Mouse (Mus musculus): ENCODE data around the gene Lurap1. TPM values are rescaled to one million over a fixed set of nuclear protein-coding genes. Genes with fewer than 3 reads are reported as not detected.

Gene Lurap1
- polyA plus RNA-seq, 1 experiment from 2014 or later: 3.2 TPM

GRCm38 (mm10) chr4:116165708-116166407, 14.7 kb upstream of the Lurap1 start:
- H3K36me3 ChIP-seq (ENCODE audit: control insufficient read depth, insufficient read depth, low read length): 0 out of 2 replicates have a peak, but pooled peaks cover 4% of the 10 kb centered on the region
- no peaks in the 10 kb centered on the region for H3K27me3 ChIP-seq (ENCODE audit: control insufficient read depth, insufficient read depth, low read length)
- H3K9ac ChIP-seq (ENCODE audit: low read depth, low read length): no peak overlapping the region
- no peak overlapping the region for H3K4me3 ChIP-seq (ENCODE audit: low read length)
- H3K4me1 ChIP-seq (ENCODE audit: control insufficient read depth, insufficient read depth, low read length): peaks cover 8% of the 10 kb centered on the region; the same call in 1 of the 2 replicates
- 51% methylated on average over 8 of the region's 8 CpGs for WGBS
- H3K4me2 ChIP-seq (replicated peaks; ENCODE audit: low read depth, low read length): no peak overlapping the region
- H3K9me3 ChIP-seq (ENCODE audit: control insufficient read depth, low read length): no peaks in the 10 kb centered on the region
- ATAC-seq (ENCODE audit: low FRiP score, low TSS enrichment): no peak
- 0 out of 2 replicates have a peak overlapping the region, but pooled peaks have one; percentile 14 for H3K27ac ChIP-seq (ENCODE audit: low read depth, low read length)

DNA sequence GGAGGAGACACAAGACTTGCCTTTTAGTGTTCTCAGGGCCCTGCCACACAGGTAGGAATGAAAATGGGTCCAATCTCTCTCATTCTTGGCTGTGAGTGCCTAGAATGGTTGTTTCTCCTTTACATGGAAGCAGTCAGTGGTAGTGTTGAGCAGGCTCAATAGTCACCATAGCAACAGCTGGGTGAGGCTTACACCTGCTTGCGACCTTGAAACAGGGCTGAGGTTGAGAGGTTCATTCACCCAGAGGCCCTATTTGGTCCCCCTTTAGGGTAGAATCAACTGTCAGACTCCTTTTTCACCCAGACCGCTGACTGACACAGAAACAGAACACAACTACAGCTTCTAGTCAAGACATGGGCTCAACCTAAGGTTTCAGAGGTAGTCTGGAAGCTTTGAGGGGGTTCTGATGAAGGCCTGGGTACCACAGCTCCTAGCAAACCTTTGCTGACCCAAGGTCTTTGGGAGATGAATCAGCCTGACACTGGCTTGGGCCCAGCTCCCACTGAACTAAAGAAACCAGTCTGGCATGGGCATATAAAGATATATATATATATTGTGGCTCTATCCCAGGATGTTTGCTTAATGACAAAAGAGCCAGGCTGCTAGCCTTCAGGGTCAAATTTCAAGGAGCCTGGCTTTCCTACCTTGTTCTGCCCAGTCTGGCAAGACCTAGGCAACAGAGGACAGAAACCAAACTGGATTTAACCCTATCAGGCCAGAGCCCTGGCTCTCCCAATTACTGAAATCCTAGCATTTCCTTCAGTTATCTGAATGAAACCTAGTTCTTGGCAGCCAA, 13.8 kb upstream of the Lurap1 start:
- 84% methylated on average over 2 of the region's 2 CpGs for WGBS
- Histone ChIP-seq H3K27me3 (ENCODE audit: control insufficient read depth, insufficient read depth, low read length) (no peaks in the 10 kb centered on the region), H3K4me1 (ENCODE audit: control insufficient read depth, insufficient read depth, low read length) (peaks cover 8% of the 10 kb centered on the region; the same call in 1 of the 2 replicates), H3K9me3 (ENCODE audit: control insufficient read depth, low read length) (no peaks in the 10 kb centered on the region), H3K36me3 (ENCODE audit: control insufficient read depth, insufficient read depth, low read length) (peaks cover 10% of the 10 kb centered on the region), H3K4me2 (replicated peaks; ENCODE audit: low read depth, low read length) (no peak overlapping the region), H3K9ac (ENCODE audit: low read depth, low read length) (no peak overlapping the region), H3K4me3 (ENCODE audit: low read length) (no peak overlapping the region), H3K27ac (ENCODE audit: low read depth, low read length) (0 out of 2 replicates have a peak overlapping the region, but pooled peaks have one; percentile 17)
- ATAC-seq (ENCODE audit: low FRiP score, low TSS enrichment): no peak

- Histone ChIP-seq H3K36me3 (ENCODE audit: control insufficient read depth, insufficient read depth, low read length) (peaks cover 36% of the 10 kb centered on the region), H3K27ac (ENCODE audit: low read depth, low read length) (no peak overlapping the region), H3K4me2 (replicated peaks; ENCODE audit: low read depth, low read length) (no peak overlapping the region), H3K27me3 (ENCODE audit: control insufficient read depth, insufficient read depth, low read length) (no peaks in the 10 kb centered on the region), H3K4me3 (ENCODE audit: low read length) (no peak overlapping the region), H3K4me1 (ENCODE audit: control insufficient read depth, insufficient read depth, low read length) (peaks cover 8% of the 10 kb centered on the region; the same call in 1 of the 2 replicates), H3K9ac (ENCODE audit: low read depth, low read length) (no peak overlapping the region), H3K9me3 (ENCODE audit: control insufficient read depth, low read length) (no peaks in the 10 kb centered on the region)
- 63% methylated on average over 4 of the region's 4 CpGs for WGBS
- ATAC-seq (ENCODE audit: low FRiP score, low TSS enrichment): no peak
Observed at GRCm38 (mm10) chr4:116162142-116162541, 11.0 kb upstream of the Lurap1 start.

- Histone ChIP-seq H3K4me2 (replicated peaks; ENCODE audit: low read depth, low read length) (no peak overlapping the region), H3K27me3 (ENCODE audit: control insufficient read depth, insufficient read depth, low read length) (no peaks in the 10 kb centered on the region), H3K9ac (ENCODE audit: low read depth, low read length) (no peak overlapping the region), H3K4me3 (ENCODE audit: low read length) (no peak overlapping the region), H3K27ac (ENCODE audit: low read depth, low read length) (no peak overlapping the region), H3K36me3 (ENCODE audit: control insufficient read depth, insufficient read depth, low read length) (peaks cover 50% of the 10 kb centered on the region), H3K9me3 (ENCODE audit: control insufficient read depth, low read length) (no peaks in the 10 kb centered on the region), H3K4me1 (ENCODE audit: control insufficient read depth, insufficient read depth, low read length) (peaks cover 4% of the 10 kb centered on the region; the same call in 1 of the 2 replicates)
- 63% methylated on average over 3 of the region's 3 CpGs for WGBS
- no peak for ATAC-seq (ENCODE audit: low FRiP score, low TSS enrichment)
Observed at GRCm38 (mm10) chr4:116160769-116161168, 9.6 kb upstream of the Lurap1 start.

- 74% methylated on average over 3 of the region's 3 CpGs for WGBS
- ATAC-seq (ENCODE audit: low FRiP score, low TSS enrichment): no peak
- peaks cover 58% of the 10 kb centered on the region for H3K36me3 ChIP-seq (ENCODE audit: control insufficient read depth, insufficient read depth, low read length)
Observed at GRCm38 (mm10) chr4:116159912-116160311, 8.8 kb upstream of the Lurap1 start.

DNA sequence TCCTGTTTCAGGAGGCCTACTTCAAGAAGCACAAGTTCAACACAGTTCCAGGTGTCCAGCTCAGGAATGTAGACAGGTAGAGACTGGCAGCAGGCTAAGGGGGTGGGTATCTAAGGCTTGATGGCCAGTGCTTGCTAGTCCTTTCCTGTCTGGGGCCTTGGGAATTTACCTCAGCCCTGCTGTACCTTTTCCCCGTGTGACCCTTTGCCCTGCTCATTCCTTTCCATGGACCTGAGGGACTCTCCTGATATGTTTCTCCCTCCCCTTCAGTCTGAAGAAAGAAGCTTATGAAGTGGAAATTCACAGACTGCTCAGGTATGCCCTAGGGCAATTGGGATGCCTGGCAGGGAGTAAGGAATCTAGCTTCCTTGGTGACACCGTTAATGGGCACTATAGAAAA, 6.7 kb upstream of the Lurap1 start:
- Histone ChIP-seq H3K4me2 (replicated peaks; ENCODE audit: low read depth, low read length) (no peak overlapping the region), H3K4me1 (ENCODE audit: control insufficient read depth, insufficient read depth, low read length) (no peaks in the 10 kb centered on the region), H3K4me3 (ENCODE audit: low read length) (no peak overlapping the region), H3K9ac (ENCODE audit: low read depth, low read length) (no peak overlapping the region), H3K27ac (ENCODE audit: low read depth, low read length) (no peak overlapping the region), H3K27me3 (ENCODE audit: control insufficient read depth, insufficient read depth, low read length) (no peaks in the 10 kb centered on the region), H3K36me3 (ENCODE audit: control insufficient read depth, insufficient read depth, low read length) (peaks cover 79% of the 10 kb centered on the region), H3K9me3 (ENCODE audit: control insufficient read depth, low read length) (no peaks in the 10 kb centered on the region)
- WGBS: 89% methylated on average over 2 of the region's 2 CpGs
- no peak for ATAC-seq (ENCODE audit: low FRiP score, low TSS enrichment)

More at GRCm38 (mm10) chr4:116159912-116160311, 8.8 kb upstream of the Lurap1 start:
- Histone ChIP-seq H3K4me3 (ENCODE audit: low read length) (no peak overlapping the region), H3K9me3 (ENCODE audit: control insufficient read depth, low read length) (no peaks in the 10 kb centered on the region), H3K4me2 (replicated peaks; ENCODE audit: low read depth, low read length) (no peak overlapping the region), H3K27me3 (ENCODE audit: control insufficient read depth, insufficient read depth, low read length) (no peaks in the 10 kb centered on the region), H3K27ac (ENCODE audit: low read depth, low read length) (no peak overlapping the region), H3K4me1 (ENCODE audit: control insufficient read depth, insufficient read depth, low read length) (peaks cover 1% of the 10 kb centered on the region; the same call in 1 of the 2 replicates), H3K9ac (ENCODE audit: low read depth, low read length) (no peak overlapping the region)

DNA sequence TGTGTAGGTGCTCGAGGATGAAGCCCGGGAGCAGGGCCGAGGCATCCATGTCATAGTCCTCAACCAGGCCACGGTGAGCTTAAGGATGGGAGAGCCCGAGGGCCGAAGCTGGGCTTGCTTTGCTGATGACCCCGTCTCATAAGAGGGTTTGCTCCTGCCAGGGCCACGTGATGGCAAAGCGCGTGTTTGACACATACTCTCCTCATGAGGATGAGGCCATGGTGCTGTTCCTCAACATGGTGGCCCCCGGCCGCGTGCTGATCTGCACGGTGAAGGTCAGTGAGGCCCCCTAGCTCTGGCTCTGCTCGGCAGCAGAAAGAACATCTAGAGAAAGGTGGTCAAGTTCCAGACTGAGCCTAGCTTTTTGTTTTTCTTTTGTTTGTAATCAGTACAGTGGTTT, 1.6 kb upstream of the Lurap1 start:
- Histone ChIP-seq H3K27me3 (ENCODE audit: control insufficient read depth, insufficient read depth, low read length) (no peaks in the 10 kb centered on the region), H3K9ac (ENCODE audit: low read depth, low read length) (no peak overlapping the region; the same call in 1 of the 2 replicates), H3K36me3 (ENCODE audit: control insufficient read depth, insufficient read depth, low read length) (peaks cover 61% of the 10 kb centered on the region), H3K4me1 (ENCODE audit: control insufficient read depth, insufficient read depth, low read length) (0 out of 2 replicates have a peak, but pooled peaks cover 5% of the 10 kb centered on the region), H3K27ac (ENCODE audit: low read depth, low read length) (no peak overlapping the region), H3K4me2 (replicated peaks; ENCODE audit: low read depth, low read length) (no peak overlapping the region), H3K4me3 (ENCODE audit: low read length) (no peak overlapping the region), H3K9me3 (ENCODE audit: control insufficient read depth, low read length) (no peaks in the 10 kb centered on the region)
- WGBS: 96% methylated on average over 15 of the region's 15 CpGs
- no peak for ATAC-seq (ENCODE audit: low FRiP score, low TSS enrichment)

GRCm38 (mm10) chr4:116150862-116151221, 296 bp downstream of the Lurap1 start:
- peak; percentile 24; the same call in 1 of the 2 replicates for ATAC-seq (ENCODE audit: low FRiP score, low TSS enrichment)
- H3K4me2 ChIP-seq (replicated peaks; ENCODE audit: low read depth, low read length): peak overlapping the region; percentile 76
- peak overlapping the region; percentile 92 for H3K9ac ChIP-seq (ENCODE audit: low read depth, low read length)
- H3K9me3 ChIP-seq (ENCODE audit: control insufficient read depth, low read length): no peaks in the 10 kb centered on the region
- 25% methylated on average over 4 of the region's 4 CpGs for WGBS
- H3K27ac ChIP-seq (ENCODE audit: low read depth, low read length): no peak overlapping the region
- H3K27me3 ChIP-seq (ENCODE audit: control insufficient read depth, insufficient read depth, low read length): no peaks in the 10 kb centered on the region
- H3K4me3 ChIP-seq (ENCODE audit: low read length): peak overlapping the region; percentile 82
- peaks cover 42% of the 10 kb centered on the region for H3K36me3 ChIP-seq (ENCODE audit: control insufficient read depth, insufficient read depth, low read length)
- 0 out of 2 replicates have a peak, but pooled peaks cover 5% of the 10 kb centered on the region for H3K4me1 ChIP-seq (ENCODE audit: control insufficient read depth, insufficient read depth, low read length)

Measured in kidney, embryonic 14.5 days (tissue).